Mouse (Mus musculus) Patski (cell line): ENCODE results near the gene Mob3c. TPM values are rescaled to one million over a fixed set of nuclear protein-coding genes. Genes with fewer than 3 reads are reported as not detected.

ENCODE experiments used
- ATAC-seq: fragments of 100-300 bp; one replicate; pipeline ENCODE4 v1.8.0; 2021
- CTCF ChIA-PET: fragments of 350-600 bp; sonication (Branson Sonifier 250); formaldehyde crosslinking; loops from one replicate; lab custom pipeline; 2022; ENCODE audit warnings: inconsistent platforms; lab: Charles Lee
- POLR2A ChIA-PET: fragments of 350-600 bp; sonication (Branson Sonifier 250); formaldehyde crosslinking; loops from one replicate; lab custom pipeline; 2022; ENCODE audit warnings: antibody characterized with exemption, inconsistent platforms; lab: Charles Lee
- DNase-seq: peaks from one replicate; pipeline ENCODE4 v3.0.0-alpha.2; 2011; ENCODE audit warnings: low read depth, low spot score
- H3K27me3 ChIP-seq: fragments of 371-371 bp; one replicate; pipeline ENCODE4 v1.5.1; 2021
- CTCF ChIP-seq: fragments of 100-300 bp; IDR thresholded peaks from one replicate; pipeline ENCODE4 v1.5.1; 2021
- in situ Hi-C: fragments of 300-500 bp; cut with MboI; formaldehyde crosslinking; loops from 3 replicates; pipeline ENCODE4 v1.11.1; 2018; ENCODE audit warnings: low pct_unique_long_range_greater_than_20kb, mixed read lengths
- polyA plus RNA-seq: library from polyadenylated mRNA; unstranded; gene quantifications from one replicate; pipeline ENCODE4 v1.2.3, GENCODE M21; 2021

Gene Mob3c
- polyA plus RNA-seq, 1 experiment from 2014 or later: 4.9 TPM

GRCm38 (mm10) chr4:115831221-115831620 lies 3.3 kb downstream of the Mob3c start:
- ChIA-PET POLR2A (no interaction called here), CTCF (no interaction called here)
- no peak for ATAC-seq
- no peak for TF ChIP-seq CTCF
- H3K27me3 ChIP-seq: no peaks in the 10 kb centered on the region
- in situ Hi-C loops: no loop called here
- DNase-seq: no peak

- DNase-seq: no peak
- TF ChIP-seq CTCF: no peak
- no peak for ATAC-seq
- POLR2A ChIA-PET: no interaction called here
- in situ Hi-C loops: no loop called here
- no peaks in the 10 kb centered on the region for H3K27me3 ChIP-seq
- CTCF ChIA-PET: no interaction called here
These were observed 4.1 kb downstream of the Mob3c start for GRCm38 (mm10) chr4:115832040-115832439.

- in situ Hi-C loops: loop anchor here (5.0 kb wide), 1 partner anchor 93 kb away; no protein-coding TSS in a partner anchor
- no peak for DNase-seq
- no peaks in the 10 kb centered on the region for H3K27me3 ChIP-seq
- ChIA-PET CTCF (no interaction called here), POLR2A (no interaction called here)
- ATAC-seq: no peak
- no peak for TF ChIP-seq CTCF
These were observed 7.7 kb downstream of the Mob3c start for GRCm38 (mm10) chr4:115835576-115835975.

GRCm38 (mm10) chr4:115838196-115838595 lies 10.3 kb downstream of the Mob3c start:
- H3K27me3 ChIP-seq: no peaks in the 10 kb centered on the region
- ATAC-seq (no peak), DNase-seq (no peak)
- no peak for TF ChIP-seq CTCF
- POLR2A ChIA-PET: interaction anchor here (1.8 kb wide), 1 partner anchor 10 kb away, joined by 9 read pairs; the partner anchor contains the start of gene Mob3c
- CTCF ChIA-PET: no interaction called here
- in situ Hi-C loops: loop anchor here (5.0 kb wide), 1 partner anchor 96 kb away; no protein-coding TSS in a partner anchor

GRCm38 (mm10) chr4:115838696-115839641 lies 11.1 kb downstream of the Mob3c start, which contains the start of gene Mknk1:
Mknk1 (plus strand) TSS chr4:115839198.
- TF ChIP-seq CTCF: no peak
- POLR2A ChIA-PET: interaction anchor here (1.8 kb wide), 1 partner anchor 10 kb away, joined by 9 read pairs; the partner anchor contains the start of gene Mob3c
- DNase-seq (no peak), ATAC-seq (peak; percentile 89)
- in situ Hi-C loops: loop anchor here (5.0 kb wide), 1 partner anchor 97 kb away; no protein-coding TSS in a partner anchor
- no peaks in the 10 kb centered on the region for H3K27me3 ChIP-seq
- CTCF ChIA-PET: interaction anchor here (0.9 to 1.3 kb wide), 3 partner anchors 9 to 105 kb away, joined by 3 to 7 read pairs (median 4); partner anchors contain the start of gene Efcab14

GRCm38 (mm10) chr4:115839956-115840355 lies 12.1 kb downstream of the Mob3c start:
- DNase-seq (no peak), ATAC-seq (no peak)
- no peaks in the 10 kb centered on the region for H3K27me3 ChIP-seq
- ChIA-PET CTCF (interaction anchor here (0.9 to 1.3 kb wide), 6 partner anchors 10 to 108 kb away, joined by 3 to 7 read pairs (median 3); partner anchors contain the start of genes Efcab14 and Mob3c), POLR2A (interaction anchor here (1.8 kb wide), 1 partner anchor 11 kb away, joined by 9 read pairs; the partner anchor contains the start of gene Mob3c)
- no peak for TF ChIP-seq CTCF
- in situ Hi-C loops: loop anchor here (5.0 kb wide), 1 partner anchor 98 kb away; no protein-coding TSS in a partner anchor

GRCm38 (mm10) chr4:115840842-115841241 lies 12.9 kb downstream of the Mob3c start:
- POLR2A ChIA-PET: interaction anchor here (1.2 kb wide), 1 partner anchor 28 kb away, joined by 3 read pairs; no protein-coding TSS in a partner anchor

GRCm38 (mm10) chr4:115846656-115847055 lies 18.8 kb downstream of the Mob3c start:
- ChIA-PET POLR2A (no interaction called here), CTCF (no interaction called here)
- DNase-seq (no peak), ATAC-seq (no peak)
- H3K27me3 ChIP-seq: no peaks in the 10 kb centered on the region
- no peak for TF ChIP-seq CTCF
- in situ Hi-C loops: no loop called here

More at GRCm38 (mm10) chr4:115840842-115841241, 12.9 kb downstream of the Mob3c start:
- in situ Hi-C loops: no loop called here
- TF ChIP-seq CTCF: no peak
- CTCF ChIA-PET: interaction anchor here (1.0 to 1.2 kb wide), 2 partner anchors 13 to 109 kb away, joined by 3 read pairs; partner anchors contain the start of gene Mob3c
- ATAC-seq: no peak
- DNase-seq: no peak
- H3K27me3 ChIP-seq: no peaks in the 10 kb centered on the region

- no peak for DNase-seq
- no peak for TF ChIP-seq CTCF
- ATAC-seq: no peak
- ChIA-PET CTCF (no interaction called here), POLR2A (no interaction called here)
- no peaks in the 10 kb centered on the region for H3K27me3 ChIP-seq
- in situ Hi-C loops: no loop called here
These were observed 19.5 kb downstream of the Mob3c start for GRCm38 (mm10) chr4:115847377-115847776.

- no peak for TF ChIP-seq CTCF
- POLR2A ChIA-PET: no interaction called here
- no peaks in the 10 kb centered on the region for H3K27me3 ChIP-seq
- in situ Hi-C loops: no loop called here
- CTCF ChIA-PET: no interaction called here
- DNase-seq: no peak
- no peak for ATAC-seq
These were observed 20.2 kb downstream of the Mob3c start for GRCm38 (mm10) chr4:115848083-115848482.
